Mouse (Mus musculus): ENCODE data around the gene Hist1h2bc. TPM values are rescaled to one million over a fixed set of nuclear protein-coding genes. Genes with fewer than 3 reads are reported as not detected.
"Not testable (repeated sequence)": the region's sequence is repeated elsewhere in the genome, so short reads cannot be mapped to it uniquely, and the experiment has no call there.

The Hist1h2bc gene
- polyA plus RNA-seq, 1 experiment = 42.9 TPM

DNA sequence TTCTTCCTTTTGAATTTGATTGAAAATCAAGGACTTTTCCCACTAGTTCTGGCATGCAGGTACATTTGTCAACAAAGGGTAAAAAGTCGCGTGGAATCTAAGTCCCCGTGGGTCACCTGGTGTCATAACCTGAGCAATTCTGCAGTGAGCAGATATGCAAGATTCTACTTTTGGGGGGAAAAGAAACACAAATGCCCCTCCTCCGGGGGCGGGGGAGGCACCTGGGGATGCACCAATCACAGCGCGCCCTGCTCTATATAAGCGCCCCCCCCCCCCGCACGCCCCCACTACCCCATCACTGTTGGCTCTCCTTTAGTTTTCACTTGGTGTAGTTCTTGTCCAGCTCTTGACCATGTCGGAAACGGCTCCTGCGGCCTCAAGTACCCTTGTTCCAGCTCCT is 11.5 kb downstream of the Hist1h2bc start, which contains the start of gene Hist1h1t:
TSS of gene Hist1h1t (plus strand) at position 301 of the 400 bp plus-strand sequence.
- TF ChIP-seq POLR2A (IDR thresholded peaks at IDR 0.05; ENCODE audit: borderline replicate concordance, control insufficient read depth, low read depth, low read length) (no peak), CTCF (IDR thresholded peaks at IDR 0.05; ENCODE audit: control insufficient read depth, insufficient read depth, low read length) (no peak)
- H3K4me3 ChIP-seq (replicated peaks; ENCODE audit: control insufficient read depth, low read depth, low read length) = no peak within 1 kb of the TSS
- H3K4me1 ChIP-seq (ENCODE audit: control insufficient read depth, insufficient read depth, low read length) = no peaks in the 10 kb centered on the region
- WGBS = 70% methylated on average over 13 of the region's 13 CpGs
- peak within 1 kb of the TSS; percentile 14 for H3K27ac ChIP-seq (ENCODE audit: control insufficient read depth, insufficient read depth, low read depth, low read length, poor library complexity)

DNA sequence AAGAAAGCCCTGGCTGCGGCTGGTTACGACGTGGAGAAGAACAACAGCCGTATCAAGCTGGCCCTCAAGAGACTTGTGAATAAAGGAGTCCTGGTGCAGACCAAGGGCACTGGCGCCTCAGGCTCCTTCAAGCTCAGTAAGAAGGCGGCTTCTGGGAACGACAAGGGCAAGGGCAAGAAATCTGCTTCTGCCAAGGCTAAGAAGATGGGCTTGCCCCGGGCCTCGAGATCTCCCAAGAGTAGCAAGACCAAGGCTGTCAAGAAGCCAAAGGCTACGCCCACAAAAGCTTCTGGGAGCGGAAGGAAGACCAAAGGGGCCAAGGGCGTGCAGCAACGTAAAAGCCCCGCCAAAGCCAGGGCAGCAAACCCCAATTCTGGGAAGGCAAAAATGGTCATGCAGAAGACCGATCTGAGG is 12.1 kb downstream of the Hist1h2bc start:
- H3K4me1 ChIP-seq (ENCODE audit: control insufficient read depth, insufficient read depth, low read length) = no peaks in the 10 kb centered on the region; the same call in 1 of the 2 replicates
- H3K27ac ChIP-seq (ENCODE audit: control insufficient read depth, insufficient read depth, low read depth, low read length, poor library complexity) = peak overlapping the region; percentile 14
- 42% methylated on average over 15 of the region's 15 CpGs for WGBS
- H3K4me3 ChIP-seq (replicated peaks; ENCODE audit: control insufficient read depth, low read depth, low read length) = no peak overlapping the region
- TF ChIP-seq POLR2A (IDR thresholded peaks at IDR 0.05; ENCODE audit: borderline replicate concordance, control insufficient read depth, low read depth, low read length) = no peak
- TF ChIP-seq CTCF (IDR thresholded peaks at IDR 0.05; ENCODE audit: control insufficient read depth, insufficient read depth, low read length) = no peak

DNA sequence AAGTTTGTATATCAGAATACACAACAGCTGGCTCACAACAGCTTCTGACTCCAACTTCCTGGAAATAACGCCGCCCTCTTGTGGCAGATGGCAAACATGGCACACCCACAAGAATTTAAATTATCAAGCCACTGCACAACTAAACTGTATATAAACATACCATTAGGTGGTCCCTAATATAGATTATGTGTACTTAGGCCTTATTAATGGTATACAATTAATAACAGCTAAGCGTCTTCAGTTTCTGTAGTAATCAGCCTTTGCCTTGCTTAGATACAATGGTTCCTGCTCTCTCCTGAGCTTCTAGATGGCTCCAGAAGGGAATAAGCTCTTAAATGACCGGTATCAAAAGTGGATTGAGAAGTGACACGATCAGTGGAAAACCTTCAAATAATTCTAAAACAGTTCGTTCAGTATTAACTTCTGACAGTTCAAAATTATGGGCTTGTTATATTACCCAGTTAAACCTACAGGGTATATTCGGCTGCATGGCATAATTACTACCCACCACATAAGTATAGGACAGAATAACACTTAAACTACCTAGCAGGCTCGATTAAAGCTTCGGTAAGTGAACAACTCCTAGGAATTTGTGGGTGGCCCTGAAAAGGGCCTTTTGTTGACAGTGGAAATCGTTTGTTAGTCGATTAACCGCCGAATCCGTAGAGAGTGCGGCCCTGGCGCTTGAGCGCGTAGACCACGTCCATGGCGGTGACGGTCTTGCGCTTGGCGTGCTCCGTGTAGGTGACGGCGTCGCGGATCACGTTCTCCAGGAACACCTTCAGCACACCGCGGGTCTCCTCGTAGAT is 13.7 kb downstream of the Hist1h2bc start:
- Histone ChIP-seq H3K27ac (ENCODE audit: control insufficient read depth, insufficient read depth, low read depth, low read length, poor library complexity) (peak overlapping the region; percentile 95), H3K4me3 (replicated peaks; ENCODE audit: control insufficient read depth, low read depth, low read length) (peak overlapping the region; percentile 62), H3K4me1 (ENCODE audit: control insufficient read depth, insufficient read depth, low read length) (no peaks in the 10 kb centered on the region; the same call in 1 of the 2 replicates)
- under 1% methylated on average over 32 of the region's 32 CpGs for WGBS
- TF ChIP-seq POLR2A (IDR thresholded peaks at IDR 0.05; ENCODE audit: borderline replicate concordance, control insufficient read depth, low read depth, low read length) (no peak), CTCF (IDR thresholded peaks at IDR 0.05; ENCODE audit: control insufficient read depth, insufficient read depth, low read length) (peak; percentile 61)

DNA sequence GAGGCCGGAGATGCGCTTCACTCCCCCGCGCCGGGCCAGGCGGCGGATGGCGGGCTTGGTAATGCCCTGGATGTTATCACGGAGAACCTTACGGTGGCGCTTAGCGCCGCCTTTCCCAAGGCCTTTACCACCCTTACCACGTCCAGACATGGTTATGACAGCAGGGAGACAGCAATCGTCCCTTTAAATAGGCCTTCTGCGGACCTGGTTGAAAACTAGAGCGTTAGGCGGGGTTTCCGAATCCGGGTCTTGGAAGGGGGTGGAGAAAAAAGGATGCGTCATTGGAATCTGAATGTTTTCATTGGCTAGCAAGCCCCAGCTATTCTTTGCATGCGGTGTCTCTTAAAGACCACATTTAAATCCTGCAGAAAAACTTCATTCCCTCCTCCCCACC is 14.3 kb downstream of the Hist1h2bc start, which contains the start of gene Hist1h4c:
TSS of gene Hist1h4c (minus strand) at position 155 of the 394 bp plus-strand sequence.
- peak within 1 kb of the TSS; percentile 95 for H3K27ac ChIP-seq (ENCODE audit: control insufficient read depth, insufficient read depth, low read depth, low read length, poor library complexity)
- no peaks in the 10 kb centered on the region; the same call in 1 of the 2 replicates for H3K4me1 ChIP-seq (ENCODE audit: control insufficient read depth, insufficient read depth, low read length)
- TF ChIP-seq POLR2A (IDR thresholded peaks at IDR 0.05; ENCODE audit: borderline replicate concordance, control insufficient read depth, low read depth, low read length) (peak; percentile 99), CTCF (IDR thresholded peaks at IDR 0.05; ENCODE audit: control insufficient read depth, insufficient read depth, low read length) (peak; percentile 23; the same call in 1 of the 2 replicates)
- 0% methylated on average over 22 of the region's 22 CpGs for WGBS
- H3K4me3 ChIP-seq (replicated peaks; ENCODE audit: control insufficient read depth, low read depth, low read length) = peak within 1 kb of the TSS; percentile 62

DNA sequence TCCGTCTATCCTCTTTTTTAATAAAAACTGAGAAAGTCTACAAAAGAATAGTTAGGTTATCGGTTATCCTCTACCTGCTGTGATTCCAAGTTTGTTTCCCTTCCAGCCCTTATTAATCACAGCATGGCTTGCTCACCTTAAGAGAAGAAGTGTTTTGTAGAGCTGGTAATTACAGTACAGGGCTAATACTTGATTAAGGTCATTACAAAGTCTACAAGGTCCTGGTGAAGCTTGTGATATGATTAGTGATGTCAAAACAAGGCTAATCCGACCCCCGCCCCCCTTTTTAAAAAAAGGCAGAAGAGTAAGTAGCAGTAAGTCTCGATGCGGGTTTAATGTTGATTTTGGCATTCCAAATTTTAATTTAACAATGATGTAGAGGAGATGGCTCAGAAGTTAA is 15.0 kb downstream of the Hist1h2bc start:
- Histone ChIP-seq H3K27ac (ENCODE audit: control insufficient read depth, insufficient read depth, low read depth, low read length, poor library complexity) (no peak overlapping the region), H3K4me1 (ENCODE audit: control insufficient read depth, insufficient read depth, low read length) (no peaks in the 10 kb centered on the region; the same call in 1 of the 2 replicates), H3K4me3 (replicated peaks; ENCODE audit: control insufficient read depth, low read depth, low read length) (no peak overlapping the region)
- no peak for TF ChIP-seq POLR2A (IDR thresholded peaks at IDR 0.05; ENCODE audit: borderline replicate concordance, control insufficient read depth, low read depth, low read length)
- no peak for TF ChIP-seq CTCF (IDR thresholded peaks at IDR 0.05; ENCODE audit: control insufficient read depth, insufficient read depth, low read length)
- WGBS = 78% methylated on average over 6 of the region's 6 CpGs

DNA sequence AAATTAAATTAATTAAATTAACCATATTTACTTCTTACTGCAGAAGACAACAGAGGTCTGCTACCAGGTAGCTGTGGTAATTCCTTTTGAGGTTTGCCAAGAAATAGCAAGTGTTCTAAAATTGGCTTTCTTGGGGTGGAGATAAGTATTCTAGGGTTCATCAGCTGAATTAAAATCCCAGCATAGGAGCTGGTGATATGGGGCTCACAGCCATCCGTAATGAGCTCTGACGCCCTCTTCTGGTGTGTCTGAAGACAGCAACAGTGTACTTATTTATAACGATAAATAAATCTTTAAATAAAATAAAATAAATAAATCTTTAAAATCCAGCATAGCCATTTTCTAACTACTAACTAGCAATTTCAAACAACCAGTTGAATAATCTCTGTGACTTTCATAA is 15.8 kb downstream of the Hist1h2bc start:
- H3K4me3 ChIP-seq (replicated peaks; ENCODE audit: control insufficient read depth, low read depth, low read length) = no peak overlapping the region
- 67% methylated on average over 3 of the region's 3 CpGs for WGBS
- no peak overlapping the region for H3K27ac ChIP-seq (ENCODE audit: control insufficient read depth, insufficient read depth, low read depth, low read length, poor library complexity)
- TF ChIP-seq POLR2A (IDR thresholded peaks at IDR 0.05; ENCODE audit: borderline replicate concordance, control insufficient read depth, low read depth, low read length) = no peak
- TF ChIP-seq CTCF (IDR thresholded peaks at IDR 0.05; ENCODE audit: control insufficient read depth, insufficient read depth, low read length) = no peak
- no peaks in the 10 kb centered on the region; the same call in 1 of the 2 replicates for H3K4me1 ChIP-seq (ENCODE audit: control insufficient read depth, insufficient read depth, low read length)

DNA sequence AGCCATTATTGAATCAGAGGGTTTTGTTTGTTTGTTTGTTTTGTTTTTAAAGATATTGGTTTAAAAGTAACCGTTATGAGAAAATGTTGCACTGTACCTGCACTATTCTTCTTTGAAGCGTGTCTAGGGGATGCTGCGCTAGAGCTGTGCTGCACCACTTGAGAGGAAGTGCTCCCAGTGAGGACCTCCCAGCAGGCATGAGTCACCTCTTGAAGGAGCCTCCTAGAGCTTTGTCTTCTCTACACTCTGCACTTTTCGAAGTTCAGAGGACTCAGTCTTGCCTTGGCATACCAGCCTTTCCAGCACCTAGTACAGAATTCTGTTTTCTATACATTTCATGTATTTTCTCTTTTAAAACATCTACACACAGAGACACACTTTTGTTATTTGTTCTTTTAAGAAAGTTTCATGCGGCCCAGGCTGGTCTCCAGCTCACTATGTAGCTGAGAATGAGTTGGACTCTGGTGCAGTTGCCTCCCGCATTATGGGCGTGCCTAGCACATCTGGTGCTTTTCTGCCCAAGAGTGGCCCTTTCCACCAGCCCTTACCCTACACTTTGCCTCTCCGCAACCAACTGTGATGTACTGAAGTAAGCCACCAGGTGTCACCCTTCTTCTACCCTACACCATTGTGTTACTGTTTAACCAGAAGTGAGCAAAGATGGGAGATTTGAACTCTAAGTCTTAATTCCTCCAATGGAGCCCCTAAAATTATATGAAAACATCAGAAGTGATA is 17.0 kb downstream of the Hist1h2bc start:
- Histone ChIP-seq H3K27ac (ENCODE audit: control insufficient read depth, insufficient read depth, low read depth, low read length, poor library complexity) (no peak overlapping the region), H3K4me3 (replicated peaks; ENCODE audit: control insufficient read depth, low read depth, low read length) (no peak overlapping the region), H3K4me1 (ENCODE audit: control insufficient read depth, insufficient read depth, low read length) (no peaks in the 10 kb centered on the region; the same call in 1 of the 2 replicates)
- WGBS = 4% methylated on average over 8 of the region's 8 CpGs
- TF ChIP-seq CTCF (IDR thresholded peaks at IDR 0.05; ENCODE audit: control insufficient read depth, insufficient read depth, low read length) (peak; percentile 64), POLR2A (IDR thresholded peaks at IDR 0.05; ENCODE audit: borderline replicate concordance, control insufficient read depth, low read depth, low read length) (no peak)

DNA sequence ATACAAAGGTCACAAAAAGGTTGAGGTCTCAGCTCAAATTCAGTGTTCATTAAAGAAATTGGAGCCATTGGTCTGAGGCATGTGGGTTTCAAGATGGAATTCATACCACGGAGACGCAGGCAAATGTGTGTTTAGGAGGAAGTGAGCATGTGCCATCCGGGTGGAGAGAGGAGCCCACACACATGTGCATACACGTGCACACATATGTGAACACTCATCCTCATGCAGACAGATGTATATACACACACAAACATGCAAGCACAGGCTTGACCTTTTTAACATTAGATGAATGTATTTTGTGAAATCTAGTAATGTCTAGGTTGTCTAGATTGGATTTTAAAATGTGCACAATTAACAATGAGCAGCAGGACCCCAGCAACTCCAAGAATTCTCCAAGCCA is 18.2 kb downstream of the Hist1h2bc start:
- WGBS = 35% methylated on average over 4 of the region's 4 CpGs
- H3K4me1 ChIP-seq (ENCODE audit: control insufficient read depth, insufficient read depth, low read length) = no peaks in the 10 kb centered on the region; the same call in 1 of the 2 replicates
- H3K27ac ChIP-seq (ENCODE audit: control insufficient read depth, insufficient read depth, low read depth, low read length, poor library complexity) = no peak overlapping the region
- TF ChIP-seq POLR2A (IDR thresholded peaks at IDR 0.05; ENCODE audit: borderline replicate concordance, control insufficient read depth, low read depth, low read length) (no peak), CTCF (IDR thresholded peaks at IDR 0.05; ENCODE audit: control insufficient read depth, insufficient read depth, low read length) (no peak)
- no peak overlapping the region for H3K4me3 ChIP-seq (replicated peaks; ENCODE audit: control insufficient read depth, low read depth, low read length)

DNA sequence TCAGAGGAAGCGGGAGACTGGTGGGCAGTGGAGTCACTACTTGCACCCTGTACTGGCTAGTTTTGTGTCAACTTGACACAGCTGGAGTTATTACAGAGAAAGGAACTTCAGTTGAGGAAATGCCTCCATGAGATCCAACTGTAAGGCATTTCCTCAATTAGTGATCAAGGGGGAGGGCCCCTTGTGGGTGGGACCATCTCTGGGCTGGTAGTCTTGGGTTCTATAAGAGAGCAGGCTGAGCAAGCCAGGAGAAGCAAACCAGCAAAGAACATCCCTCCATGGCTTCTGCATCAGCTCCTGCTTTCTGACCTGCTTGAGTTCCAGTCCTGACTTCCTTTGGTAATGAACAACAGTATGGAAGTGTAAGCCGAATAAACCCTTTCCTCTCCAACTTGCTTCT is 18.8 kb downstream of the Hist1h2bc start:
- 56% methylated on average over 2 of the region's 2 CpGs for WGBS

More for the DNA sequence above, 18.8 kb downstream of the Hist1h2bc start:
- H3K4me1 ChIP-seq (ENCODE audit: control insufficient read depth, insufficient read depth, low read length); H3K4me3 ChIP-seq (replicated peaks; ENCODE audit: control insufficient read depth, low read depth, low read length); H3K27ac ChIP-seq (ENCODE audit: control insufficient read depth, insufficient read depth, low read depth, low read length, poor library complexity): not testable (repeated sequence)

All from bone marrow, adult 2 months (tissue).